Mouse (Mus musculus) ovary, adult 18-20 months (tissue): Measurements from ENCODE around the gene Dnaaf5.

Source experiments
- DNase-seq: peaks from one replicate; pipeline ENCODE4 v3.0.0; 2022; ENCODE audit warnings: low spot score, mixed read lengths

Gene Dnaaf5

GRCm38 (mm10) chr5:139229716-139230115 lies 79.7 kb downstream of the Dnaaf5 start:
- no peak for DNase-seq

- DNase-seq = no peak
Measured at GRCm38 (mm10) chr5:139232083-139232482, 82.1 kb downstream of the Dnaaf5 start.

GRCm38 (mm10) chr5:139234423-139234822 lies 84.4 kb downstream of the Dnaaf5 start:
- no peak for DNase-seq
